Mouse (Mus musculus): Measurements from ENCODE around the gene Gimap4.

Gene Gimap4

DNA sequence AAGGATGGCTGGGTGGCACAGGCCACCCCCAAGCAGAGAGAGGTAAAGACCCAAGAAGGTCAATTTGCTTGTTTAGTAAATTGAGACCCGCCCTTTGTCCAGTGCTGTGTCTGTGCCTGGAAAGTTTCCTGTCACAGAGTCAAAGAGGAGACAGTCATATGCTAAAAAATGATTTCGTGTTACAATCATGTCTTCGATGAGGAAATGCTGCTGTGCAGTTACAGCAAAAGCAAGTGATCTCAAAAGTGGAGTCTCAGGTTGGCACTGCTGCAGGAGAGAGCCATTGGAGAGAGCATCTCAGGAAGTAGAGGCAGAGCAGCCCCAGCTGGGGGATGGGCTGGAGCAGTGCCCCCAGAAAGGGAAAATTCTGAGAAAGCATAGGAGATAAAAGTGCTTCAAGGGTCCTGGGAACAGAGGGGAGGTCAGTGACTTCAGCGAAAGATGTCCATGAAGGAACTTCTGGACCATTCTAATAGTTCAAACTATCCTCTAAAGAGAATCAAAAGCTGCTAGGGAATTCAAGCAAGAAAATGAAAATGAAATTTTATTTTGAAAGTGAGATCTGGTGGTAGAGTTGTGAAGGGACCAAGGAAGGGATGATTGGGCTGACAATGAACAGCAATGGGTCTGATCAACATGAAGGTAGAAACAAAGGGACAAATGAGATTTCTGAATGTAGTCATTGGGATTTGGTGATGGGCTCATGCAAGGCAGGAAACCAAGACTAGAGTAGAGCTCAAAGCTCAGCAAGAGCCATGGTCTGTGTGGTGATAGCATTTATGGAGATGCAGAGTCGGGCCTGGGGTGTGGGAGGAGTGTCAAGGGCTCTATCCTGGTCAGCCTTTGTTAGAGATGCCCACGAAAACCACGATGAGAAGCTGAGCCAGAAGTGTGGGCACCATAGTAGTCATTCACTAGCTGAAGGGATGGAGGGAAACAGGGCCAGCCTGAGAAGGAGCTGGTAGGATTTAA, 1.6 kb downstream of the Gimap4 start:
- Histone ChIP-seq H3K9me3 (ENCODE audit: low read length) (no peaks in the 10 kb centered on the region), H3K36me3 (ENCODE audit: insufficient read depth, low read length) (no peaks in the 10 kb centered on the region)

DNA sequence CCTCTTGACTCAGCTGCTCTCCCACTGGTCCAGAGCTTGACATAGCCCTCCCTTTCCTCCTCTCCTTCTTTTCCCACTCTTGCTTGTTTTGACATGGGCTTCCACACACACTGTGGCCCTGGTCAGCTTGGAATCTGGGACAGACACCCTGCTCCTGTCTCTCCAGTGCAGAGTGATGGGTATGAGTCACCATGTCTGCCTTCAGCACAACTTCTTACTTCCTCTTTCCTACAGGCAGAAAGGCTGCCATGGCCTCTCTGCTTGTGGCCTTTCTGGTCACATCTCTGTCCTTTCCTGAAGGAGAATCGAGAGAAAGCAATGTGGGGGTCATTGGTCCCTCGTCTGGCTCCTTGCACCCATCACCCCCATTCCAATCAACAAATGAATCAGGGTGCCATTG, 2.7 kb downstream of the Gimap4 start:
- no peaks in the 10 kb centered on the region for H3K9me3 ChIP-seq (ENCODE audit: low read length)
- no peaks in the 10 kb centered on the region for H3K4me1 ChIP-seq (replicated peaks; ENCODE audit: low read depth, low read length)
- H3K4me3 ChIP-seq (replicated peaks; ENCODE audit: low read length) = no peak overlapping the region
- no peaks in the 10 kb centered on the region for H3K36me3 ChIP-seq (ENCODE audit: insufficient read depth, low read length)
- TF ChIP-seq CTCF (conservative IDR thresholded peaks at IDR 0.05; ENCODE audit: low read length) (no peak), POU5F1 (IDR thresholded peaks at IDR 0.05; ENCODE audit: borderline replicate concordance, low read length) (no peak), NANOG (IDR thresholded peaks at IDR 0.05; ENCODE audit: borderline replicate concordance, low read length) (no peak)
- no peaks in the 10 kb centered on the region for H3K27me3 ChIP-seq (ENCODE audit: insufficient read depth, low read length)

More for the DNA sequence above, 1.6 kb downstream of the Gimap4 start:
- Histone ChIP-seq H3K27me3 (ENCODE audit: insufficient read depth, low read length) (no peaks in the 10 kb centered on the region), H3K4me3 (replicated peaks; ENCODE audit: low read length) (no peak overlapping the region), H3K4me1 (replicated peaks; ENCODE audit: low read depth, low read length) (no peaks in the 10 kb centered on the region)
- no peak for TF ChIP-seq NANOG (IDR thresholded peaks at IDR 0.05; ENCODE audit: borderline replicate concordance, low read length)
- no peak for TF ChIP-seq POU5F1 (IDR thresholded peaks at IDR 0.05; ENCODE audit: borderline replicate concordance, low read length)
- no peak for TF ChIP-seq CTCF (conservative IDR thresholded peaks at IDR 0.05; ENCODE audit: low read length)

DNA sequence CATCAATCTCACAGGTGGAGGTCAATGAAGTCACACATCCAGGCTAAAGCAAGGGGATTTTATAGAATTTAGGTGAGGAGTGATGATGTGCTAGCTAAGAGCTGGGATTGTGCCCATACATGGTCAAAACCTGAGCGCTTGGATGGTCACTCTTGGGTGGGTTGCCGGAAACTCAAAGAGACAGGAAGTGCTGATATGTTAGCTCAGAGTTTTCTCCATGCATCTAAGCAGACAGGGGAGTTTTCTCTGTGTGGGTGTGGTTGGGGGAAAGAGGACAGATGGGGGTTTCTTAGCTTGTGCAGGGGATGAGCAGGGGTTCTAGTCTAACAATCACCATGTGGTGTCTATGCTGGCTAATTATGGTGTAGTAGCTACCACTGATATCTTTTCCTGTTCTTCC, 5.0 kb downstream of the Gimap4 start:
- Histone ChIP-seq H3K27me3 (ENCODE audit: insufficient read depth, low read length) (no peaks in the 10 kb centered on the region), H3K9me3 (ENCODE audit: low read length) (peaks cover 5% of the 10 kb centered on the region; the same call in 1 of the 2 replicates), H3K4me1 (replicated peaks; ENCODE audit: low read depth, low read length) (no peaks in the 10 kb centered on the region), H3K4me3 (replicated peaks; ENCODE audit: low read length) (no peak overlapping the region), H3K36me3 (ENCODE audit: insufficient read depth, low read length) (no peaks in the 10 kb centered on the region)
- TF ChIP-seq NANOG (IDR thresholded peaks at IDR 0.05; ENCODE audit: borderline replicate concordance, low read length) (no peak), CTCF (conservative IDR thresholded peaks at IDR 0.05; ENCODE audit: low read length) (no peak), POU5F1 (IDR thresholded peaks at IDR 0.05; ENCODE audit: borderline replicate concordance, low read length) (no peak)

DNA sequence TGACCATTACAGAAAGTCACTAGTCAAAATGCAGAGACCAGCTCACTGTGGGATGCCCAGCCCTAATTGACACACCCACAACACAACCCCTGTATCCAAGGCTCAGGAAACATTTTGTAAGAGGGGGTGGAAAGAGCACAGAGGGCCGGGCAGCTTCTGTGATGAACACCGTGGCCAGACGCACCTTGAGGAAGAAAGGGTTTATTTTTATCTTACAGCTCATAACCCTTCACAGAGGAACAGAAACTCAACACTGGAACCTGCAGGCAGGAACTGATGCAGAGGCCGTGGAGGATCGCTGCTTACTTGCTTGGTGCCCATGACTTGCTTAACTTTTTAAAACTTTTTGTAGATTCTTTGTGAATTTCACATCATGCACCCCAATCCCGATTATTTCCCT, 8.6 kb downstream of the Gimap4 start:
- H3K4me3 ChIP-seq (replicated peaks; ENCODE audit: low read length) = no peak overlapping the region
- no peaks in the 10 kb centered on the region for H3K4me1 ChIP-seq (replicated peaks; ENCODE audit: low read depth, low read length)
- H3K9me3 ChIP-seq (ENCODE audit: low read length) = peaks cover 19% of the 10 kb centered on the region
- TF ChIP-seq POU5F1 (IDR thresholded peaks at IDR 0.05; ENCODE audit: borderline replicate concordance, low read length) (no peak), CTCF (conservative IDR thresholded peaks at IDR 0.05; ENCODE audit: low read length) (no peak), NANOG (IDR thresholded peaks at IDR 0.05; ENCODE audit: borderline replicate concordance, low read length) (no peak)
- H3K27me3 ChIP-seq (ENCODE audit: insufficient read depth, low read length) = no peaks in the 10 kb centered on the region
- H3K36me3 ChIP-seq (ENCODE audit: insufficient read depth, low read length) = no peaks in the 10 kb centered on the region

DNA sequence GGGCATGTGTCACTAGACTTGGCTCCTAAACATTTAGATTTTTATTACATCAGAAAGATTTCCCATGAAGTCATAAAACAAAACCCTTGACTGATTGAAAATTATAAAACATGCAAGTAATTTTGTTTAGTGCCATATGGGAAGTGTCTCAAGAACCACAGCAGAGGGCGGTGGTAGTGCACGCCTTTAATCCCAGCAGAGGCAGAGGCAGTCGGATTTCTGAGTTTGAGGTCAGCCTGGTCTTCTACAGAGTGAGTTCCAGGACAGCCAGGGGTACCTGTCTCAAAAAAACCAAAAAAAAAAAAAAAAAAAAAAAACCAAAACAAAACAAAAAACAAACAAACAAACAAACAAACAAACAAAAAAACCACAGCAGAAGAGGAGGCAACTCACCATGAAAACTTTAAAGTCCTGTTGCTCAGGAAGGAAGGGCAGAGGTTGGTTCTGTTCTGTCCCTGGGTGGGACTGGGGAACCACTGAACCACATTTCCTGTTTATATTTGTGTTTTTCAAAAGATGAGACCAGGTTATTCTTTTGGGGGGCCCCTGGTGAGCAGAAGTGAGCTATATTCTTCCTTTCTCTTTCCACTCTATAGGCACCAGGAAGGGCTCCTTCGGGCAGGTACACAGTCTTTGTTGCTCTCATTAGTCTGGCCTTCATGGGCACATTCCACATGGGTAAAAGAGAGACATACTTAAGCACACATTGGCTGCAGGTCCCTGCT, 12.6 kb downstream of the Gimap4 start:
- H3K9me3 ChIP-seq (ENCODE audit: low read length) = peaks cover 19% of the 10 kb centered on the region
- no peaks in the 10 kb centered on the region for H3K27me3 ChIP-seq (ENCODE audit: insufficient read depth, low read length)
- H3K4me1 ChIP-seq (replicated peaks; ENCODE audit: low read depth, low read length) = no peaks in the 10 kb centered on the region
- no peak for TF ChIP-seq NANOG (IDR thresholded peaks at IDR 0.05; ENCODE audit: borderline replicate concordance, low read length)
- no peak for TF ChIP-seq CTCF (conservative IDR thresholded peaks at IDR 0.05; ENCODE audit: low read length)
- no peak for TF ChIP-seq POU5F1 (IDR thresholded peaks at IDR 0.05; ENCODE audit: borderline replicate concordance, low read length)
- no peaks in the 10 kb centered on the region for H3K36me3 ChIP-seq (ENCODE audit: insufficient read depth, low read length)
- H3K4me3 ChIP-seq (replicated peaks; ENCODE audit: low read length) = no peak overlapping the region

DNA sequence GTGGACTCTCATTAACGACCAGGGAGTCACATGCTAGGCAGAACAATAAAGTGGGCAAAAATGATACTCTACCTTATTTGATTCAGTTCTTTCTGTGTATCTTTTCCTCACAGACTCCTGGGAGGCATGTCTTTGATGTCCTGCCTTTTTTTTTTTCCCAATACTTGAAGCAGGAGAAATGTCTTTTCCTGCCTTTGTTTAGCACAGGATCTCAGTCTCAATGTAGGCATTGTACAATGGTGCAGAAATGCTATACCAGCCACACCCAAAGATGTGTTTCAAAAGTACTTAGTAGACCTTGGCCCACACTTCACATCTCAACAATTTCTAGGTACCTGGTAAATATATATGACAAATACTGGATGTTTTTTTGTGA, 13.2 kb downstream of the Gimap4 start:
- TF ChIP-seq NANOG (IDR thresholded peaks at IDR 0.05; ENCODE audit: borderline replicate concordance, low read length) = no peak
- no peak for TF ChIP-seq POU5F1 (IDR thresholded peaks at IDR 0.05; ENCODE audit: borderline replicate concordance, low read length)
- no peak for TF ChIP-seq CTCF (conservative IDR thresholded peaks at IDR 0.05; ENCODE audit: low read length)

DNA sequence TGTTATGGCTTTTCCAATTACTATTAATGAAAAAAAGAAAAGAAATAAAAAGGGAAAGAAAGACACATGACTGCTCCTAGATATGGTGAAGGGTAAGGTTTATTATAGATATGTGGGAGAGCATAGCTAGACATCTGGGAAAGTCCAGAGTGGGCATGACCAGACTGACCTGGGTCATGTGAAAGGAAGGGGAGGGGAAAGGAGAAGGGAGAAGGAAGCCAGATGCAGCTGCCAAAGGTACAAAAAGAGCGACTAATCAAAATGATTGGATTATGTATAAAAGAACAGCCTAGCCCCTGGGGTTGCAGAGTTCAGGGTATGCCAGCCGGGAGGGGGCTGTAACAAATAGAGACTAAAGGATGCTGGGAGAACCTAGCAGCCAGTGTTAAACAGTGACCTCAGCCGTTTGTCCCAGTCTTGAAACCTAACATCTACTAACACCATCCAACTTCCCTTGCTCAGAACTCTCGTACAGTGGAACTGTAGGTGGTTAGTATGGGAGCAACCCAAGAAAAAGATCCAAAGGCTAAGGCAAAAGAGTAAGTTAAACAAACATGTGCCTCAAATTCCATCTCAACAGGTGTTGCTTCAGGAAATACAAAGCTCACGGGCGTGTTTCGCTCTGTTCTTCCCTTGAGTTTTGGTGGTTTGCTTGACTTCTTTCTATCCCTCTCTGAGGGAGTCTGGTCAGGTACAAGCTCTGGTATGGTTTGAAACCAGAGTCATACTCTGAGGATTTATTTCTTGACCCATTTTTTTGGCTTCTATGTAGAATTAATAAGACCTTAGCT, 13.9 kb downstream of the Gimap4 start:
- TF ChIP-seq POU5F1 (IDR thresholded peaks at IDR 0.05; ENCODE audit: borderline replicate concordance, low read length) (no peak), NANOG (IDR thresholded peaks at IDR 0.05; ENCODE audit: borderline replicate concordance, low read length) (no peak), CTCF (conservative IDR thresholded peaks at IDR 0.05; ENCODE audit: low read length) (no peak)

More for the DNA sequence above, 13.2 kb downstream of the Gimap4 start:
- H3K4me1 ChIP-seq (replicated peaks; ENCODE audit: low read depth, low read length) = no peaks in the 10 kb centered on the region
- no peak overlapping the region for H3K4me3 ChIP-seq (replicated peaks; ENCODE audit: low read length)
- peaks cover 19% of the 10 kb centered on the region for H3K9me3 ChIP-seq (ENCODE audit: low read length)
- H3K36me3 ChIP-seq (ENCODE audit: insufficient read depth, low read length) = no peaks in the 10 kb centered on the region
- H3K27me3 ChIP-seq (ENCODE audit: insufficient read depth, low read length) = no peaks in the 10 kb centered on the region

DNA sequence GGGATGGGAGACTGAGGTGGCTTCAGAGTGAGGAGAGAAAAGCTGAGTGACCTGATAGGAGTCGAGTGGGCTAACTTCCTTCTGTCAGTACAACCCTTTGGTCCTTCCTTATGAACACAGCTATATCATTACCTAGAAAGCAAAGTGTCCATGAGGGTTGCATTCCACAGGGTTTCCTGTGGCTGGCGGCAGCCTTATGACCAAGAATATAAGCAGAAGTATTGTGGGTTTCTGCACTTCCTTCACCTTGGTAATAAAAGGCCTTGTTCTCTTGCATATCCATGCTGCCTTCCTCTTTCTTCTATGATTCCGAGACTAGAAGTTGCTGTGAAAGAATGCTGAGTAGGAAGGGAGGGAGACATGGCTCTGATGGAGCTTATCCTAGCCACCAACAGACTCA, 14.5 kb downstream of the Gimap4 start:
- no peaks in the 10 kb centered on the region for H3K36me3 ChIP-seq (ENCODE audit: insufficient read depth, low read length)
- H3K4me3 ChIP-seq (replicated peaks; ENCODE audit: low read length) = no peak overlapping the region
- H3K27me3 ChIP-seq (ENCODE audit: insufficient read depth, low read length) = no peaks in the 10 kb centered on the region
- H3K4me1 ChIP-seq (replicated peaks; ENCODE audit: low read depth, low read length) = 0 out of 2 replicates have a peak, but pooled peaks cover under 1% of the 10 kb centered on the region
- TF ChIP-seq POU5F1 (IDR thresholded peaks at IDR 0.05; ENCODE audit: borderline replicate concordance, low read length) (no peak), CTCF (conservative IDR thresholded peaks at IDR 0.05; ENCODE audit: low read length) (no peak), NANOG (IDR thresholded peaks at IDR 0.05; ENCODE audit: borderline replicate concordance, low read length) (no peak)
- peaks cover 18% of the 10 kb centered on the region for H3K9me3 ChIP-seq (ENCODE audit: low read length)

More for the DNA sequence above, 13.9 kb downstream of the Gimap4 start:
- Histone ChIP-seq H3K36me3 (ENCODE audit: insufficient read depth, low read length) (no peaks in the 10 kb centered on the region), H3K4me3 (replicated peaks; ENCODE audit: low read length) (no peak overlapping the region), H3K27me3 (ENCODE audit: insufficient read depth, low read length) (no peaks in the 10 kb centered on the region), H3K4me1 (replicated peaks; ENCODE audit: low read depth, low read length) (no peaks in the 10 kb centered on the region), H3K9me3 (ENCODE audit: low read length) (peaks cover 19% of the 10 kb centered on the region)

All from E14TG2a.4 (cell line).